Mouse (Mus musculus) heart, embryonic 15.5 days (tissue): ENCODE results near the gene Wdr45b. TPM values are rescaled to one million over a fixed set of nuclear protein-coding genes. Genes with fewer than 3 reads are reported as not detected.

Experiments used
- microRNA-seq: library from miRNA; unstranded; fragments of <30 nt; microRNA quantifications from one replicate; pipeline ENCODE4, GENCODE M21; 2016
- polyA plus RNA-seq: library from polyadenylated mRNA; unstranded; fragments of >200 nt; fragmentation: Nextera tagmentation; extraction: Ambion mirVana; gene quantifications from 2 replicates; pipeline ENCODE4 v1.2.1, GENCODE M21; 2015

Wdr45b gene
- polyA plus RNA-seq, 1 experiment from 2014 or later, result 62.9 TPM

Small RNAs within 50 kb of the gene (microRNA-seq; reads per million reads assigned to microRNA genes)
- not detected for gene Mir7236

Other genes starting within 250 kb of the Wdr45b start
- gene Tex19.2, start 235.8 kb downstream of the Wdr45b start, polyA plus RNA-seq, result not detected in 2 replicates
- gene Tex19.1, start 208.3 kb downstream of the Wdr45b start, polyA plus RNA-seq, result 0.10 TPM in 1 of 2 replicates, not detected in the other
- not detected in 2 replicates for gene Uts2r, start 194.2 kb downstream of the Wdr45b start, polyA plus RNA-seq
- gene Hexdc, start 150.0 kb downstream of the Wdr45b start, polyA plus RNA-seq, result 7.3 and 9.2 TPM in 2 replicates
- gene Ogfod3, start 149.7 kb downstream of the Wdr45b start, polyA plus RNA-seq, result 26.4 and 29.8 TPM in 2 replicates
- 19.1 and 29.7 TPM in 2 replicates for gene Cybc1, start 125.1 kb downstream of the Wdr45b start, polyA plus RNA-seq
- 52.4 and 65.6 TPM in 2 replicates for gene Narf, start 117.2 kb downstream of the Wdr45b start, polyA plus RNA-seq
- 5.7 and 8.2 TPM in 2 replicates for gene Foxk2, start 94.5 kb downstream of the Wdr45b start, polyA plus RNA-seq
- 6.2 and 7.0 TPM in 2 replicates for gene Rab40b, start 33.8 kb upstream of the Wdr45b start, polyA plus RNA-seq
- gene Fn3krp, start 67.0 kb upstream of the Wdr45b start, polyA plus RNA-seq, result 5.8 and 6.2 TPM in 2 replicates
- gene Fn3k, start 80.5 kb upstream of the Wdr45b start, polyA plus RNA-seq, result 11.7 and 14.9 TPM in 2 replicates
- gene Tbcd, start 97.5 kb upstream of the Wdr45b start, polyA plus RNA-seq, result 17.3 and 25.2 TPM in 2 replicates
- 0.15 and 0.60 TPM in 2 replicates for gene Zfp750, start 164.9 kb upstream of the Wdr45b start, polyA plus RNA-seq